Mouse (Mus musculus) liver, embryonic 14.5 days (tissue): ENCODE data around the gene Enox1. TPM values are rescaled to one million over a fixed set of nuclear protein-coding genes. Genes with fewer than 3 reads are reported as not detected.

Source experiments
- ATAC-seq: fragments of 200-750 bp; cut with Nextera tagmentation; 2 replicates; pipeline ENCODE4 v1.8.0; 2017; ENCODE audit warnings: moderate number of reproducible peaks, mild to moderate bottlenecking, moderate library complexity; ENCODE audit not compliant: insufficient read depth
- DNase-seq, 3 experiments: peaks; one replicate each; pipeline ENCODE4 v3.0.0-alpha.2; 2012 to 2013; ENCODE audit warnings: low read depth in 3 of 3, low spot score in 3 of 3
- H3K27ac ChIP-seq: fragments of 300-500 bp; sonication (generic); 2 replicates; pipeline ENCODE4 v1.5.1; 2014; ENCODE audit warnings: moderate library complexity, mild to moderate bottlenecking, control low read depth, inconsistent platforms
- H3K27me3 ChIP-seq: fragments of 300-500 bp; sonication (generic); 2 replicates; pipeline ENCODE4 v1.6.1; 2014; ENCODE audit warnings: mild to moderate bottlenecking, low read length, moderate library complexity; ENCODE audit not compliant: control insufficient read depth, insufficient read depth
- H3K36me3 ChIP-seq: fragments of 300-500 bp; sonication (generic); replicated peaks from 2 replicates; pipeline ENCODE4 v1.6.1; 2014; ENCODE audit warnings: low read depth; ENCODE audit not compliant: control insufficient read depth, insufficient read depth
- H3K4me1 ChIP-seq, 2 experiments: fragments of 200-500 bp in 1 of 2; fragments of 300-500 bp in 1 of 2; sonication (generic) in 1 of 2; replicated peaks; 2 replicates each; pipeline ENCODE4 v1.6.1; 2012 to 2014; ENCODE audit warnings: antibody characterized with exemption in 1 of 2, inconsistent platforms in 1 of 2, low read length in 1 of 2; ENCODE audit not compliant: control insufficient read depth in 2 of 2, insufficient read depth in 2 of 2
- H3K4me2 ChIP-seq: fragments of 300-500 bp; sonication (generic); 2 replicates; pipeline ENCODE4 v1.6.1; 2014; ENCODE audit warnings: low read depth, mild to moderate bottlenecking, control low read depth, moderate library complexity
- H3K4me3 ChIP-seq, 2 experiments: fragments of 200-500 bp in 1 of 2; fragments of 300-500 bp in 1 of 2; sonication (generic) in 1 of 2; 2 replicates each; pipeline ENCODE4 v1.5.1; 2012 to 2014; ENCODE audit warnings: low read depth in 2 of 2, low read length in 2 of 2, mild to moderate bottlenecking in 2 of 2, control low read depth in 1 of 2, inconsistent platforms in 1 of 2, moderate library complexity in 1 of 2; ENCODE audit not compliant: insufficient read depth in 1 of 2
- H3K9ac ChIP-seq: fragments of 300-500 bp; sonication (generic); replicated peaks from 2 replicates; pipeline ENCODE4 v1.6.1; 2014; ENCODE audit warnings: mild to moderate bottlenecking, control low read depth, moderate library complexity
- H3K9me3 ChIP-seq: fragments of 300-500 bp; sonication (generic); 2 replicates; pipeline ENCODE4 v1.6.1; 2016; ENCODE audit warnings: low read length, mixed read lengths; ENCODE audit not compliant: control insufficient read depth
- CTCF ChIP-seq: IDR thresholded peaks from 2 replicates; pipeline ENCODE4 v1.5.1; 2016; ENCODE audit warnings: antibody characterized with exemption, low read depth, control low read depth
- EP300 ChIP-seq: IDR thresholded peaks from 2 replicates; pipeline ENCODE4 v1.6.1; 2016; ENCODE audit warnings: antibody characterized with exemption, low read depth
- WGBS: fragments of 180-500 bp; shearing (Covaris S2); extraction: QIAGEN DNeasy Blood & Tissue Kit; methylation state at CpG from one replicate; pipeline ENCODE4 v1.1.7; 2014; ENCODE audit not compliant: insufficient replicate concordance; 5-methylcytosine and 5-hydroxymethylcytosine counted together
- polyA plus RNA-seq, 2 experiments: library from polyadenylated mRNA; depleted of rRNA in 1 of 2; stranded (reverse) in 1 of 2; unstranded in 1 of 2; fragments of >200 nt; fragmentation: Nextera tagmentation in 1 of 2; extraction: Ambion mirVana in 1 of 2; gene quantifications; 2 replicates each; pipeline versions ENCODE4 v1.2.1 to v1.2.3; 2012 to 2014

The Enox1 gene
- polyA plus RNA-seq, 2 experiments, result 0.07 to 0.10 TPM

- H3K9ac ChIP-seq, result no peak overlapping the region
- no peaks in the 10 kb centered on the region for H3K36me3 ChIP-seq
- H3K27ac ChIP-seq, result no peak overlapping the region
- no peaks in the 10 kb centered on the region for H3K27me3 ChIP-seq
- H3K4me1 ChIP-seq, result no peaks in the 10 kb centered on the region
- TF ChIP-seq EP300 (no peak), CTCF (no peak)
- no peak overlapping the region for H3K4me2 ChIP-seq
- no peak overlapping the region for H3K4me3 ChIP-seq
- DNase-seq (no peak), ATAC-seq (no peak)
- WGBS, result 51% methylated on average over 2 of the region's 2 CpGs
- H3K9me3 ChIP-seq, result no peaks in the 10 kb centered on the region
Observed at GRCm38 (mm10) chr14:77639586-77639985, 483.0 kb downstream of the Enox1 start.

GRCm38 (mm10) chr14:77642314-77642713 lies 485.8 kb downstream of the Enox1 start:
- WGBS, result 68% methylated on average over 6 of the region's 6 CpGs
- Histone ChIP-seq H3K36me3 (no peaks in the 10 kb centered on the region), H3K4me2 (no peak overlapping the region), H3K4me3 (no peak overlapping the region), H3K27ac (no peak overlapping the region), H3K9ac (no peak overlapping the region), H3K9me3 (no peaks in the 10 kb centered on the region), H3K4me1 (no peaks in the 10 kb centered on the region), H3K27me3 (no peaks in the 10 kb centered on the region)
- no peak for ATAC-seq
- DNase-seq, result no peak
- no peak for TF ChIP-seq EP300
- TF ChIP-seq CTCF, result no peak

GRCm38 (mm10) chr14:77646196-77646595 lies 489.6 kb downstream of the Enox1 start:
- ATAC-seq, result no peak
- peak; percentile 35 for TF ChIP-seq EP300
- TF ChIP-seq CTCF, result no peak
- no peaks in the 10 kb centered on the region for H3K36me3 ChIP-seq
- no peaks in the 10 kb centered on the region for H3K27me3 ChIP-seq
- no peaks in the 10 kb centered on the region for H3K9me3 ChIP-seq
- H3K27ac ChIP-seq, result no peak overlapping the region
- no peak overlapping the region for H3K4me3 ChIP-seq
- 49% methylated on average over 2 of the region's 2 CpGs for WGBS
- no peak for DNase-seq
- no peak overlapping the region for H3K4me2 ChIP-seq
- no peak overlapping the region for H3K9ac ChIP-seq
- H3K4me1 ChIP-seq, result no peaks in the 10 kb centered on the region

- WGBS, result 76% methylated on average over 6 of the region's 6 CpGs
- ATAC-seq (no peak), DNase-seq (no peak)
- Histone ChIP-seq H3K27me3 (no peaks in the 10 kb centered on the region), H3K9me3 (no peaks in the 10 kb centered on the region), H3K36me3 (no peaks in the 10 kb centered on the region), H3K4me2 (no peak overlapping the region), H3K27ac (no peak overlapping the region), H3K4me1 (no peaks in the 10 kb centered on the region), H3K9ac (no peak overlapping the region), H3K4me3 (no peak overlapping the region)
- no peak for TF ChIP-seq EP300
- TF ChIP-seq CTCF, result no peak
Observed at GRCm38 (mm10) chr14:77647017-77647416, 490.5 kb downstream of the Enox1 start.

GRCm38 (mm10) chr14:77648305-77648704 lies 491.7 kb downstream of the Enox1 start:
- Histone ChIP-seq H3K4me1 (no peaks in the 10 kb centered on the region), H3K4me2 (no peak overlapping the region), H3K9ac (no peak overlapping the region), H3K36me3 (no peaks in the 10 kb centered on the region), H3K9me3 (no peaks in the 10 kb centered on the region), H3K4me3 (no peak overlapping the region), H3K27me3 (no peaks in the 10 kb centered on the region), H3K27ac (no peak overlapping the region)
- ATAC-seq (no peak), DNase-seq (no peak)
- WGBS, result 61% methylated on average over 8 of the region's 8 CpGs
- no peak for TF ChIP-seq CTCF
- TF ChIP-seq EP300, result no peak
